Mouse (Mus musculus): ENCODE measurements around the gene Pdgfra.

GRCm38 (mm10) chr5:75238363-75238762 lies 86.3 kb downstream of the Pdgfra start:
- no peak for TF ChIP-seq TAL1 (IDR thresholded peaks at IDR 0.05; ENCODE audit: low read length)
- no peak for TF ChIP-seq GATA1 (IDR thresholded peaks at IDR 0.05; ENCODE audit: low read length)

All from erythroblast, embryonic 14.5 days (primary cell).